Mouse (Mus musculus) heart, postnatal 0 days (tissue): ENCODE measurements around the gene Ptrh1.

Experiments used
- CTCF ChIP-seq: IDR thresholded peaks from 2 replicates; pipeline ENCODE4 v1.5.1; 2016; ENCODE audit warnings: antibody characterized with exemption, control low read depth, low read depth
- EP300 ChIP-seq: IDR thresholded peaks from 2 replicates; pipeline ENCODE4 v1.6.1; 2016; ENCODE audit warnings: antibody characterized with exemption, low read depth

DNA sequence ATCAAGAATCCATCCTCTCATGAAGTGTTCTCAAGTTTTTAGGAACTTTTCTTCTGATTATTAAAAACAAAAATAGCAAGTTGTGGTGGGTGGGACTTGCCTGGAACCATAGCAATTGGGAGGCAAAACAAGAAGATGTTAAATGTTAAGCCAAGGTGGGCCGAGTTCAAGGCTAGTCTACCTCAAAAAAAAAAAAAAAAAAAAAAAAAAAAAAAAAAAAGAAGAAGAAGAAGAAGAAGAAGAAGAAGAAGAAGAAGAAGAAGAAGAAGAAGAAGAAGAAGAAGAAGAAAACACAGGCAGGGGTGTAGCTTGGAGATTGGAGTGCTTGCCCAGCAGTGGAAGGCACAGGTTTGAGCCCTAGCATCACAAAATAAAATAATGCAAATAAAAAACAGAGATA is 49.2 kb downstream of the Ptrh1 start:
- no peak for TF ChIP-seq CTCF
- TF ChIP-seq EP300 = no peak
